Mouse (Mus musculus): Measurements from ENCODE around the gene Ciart. TPM values are rescaled to one million over a fixed set of nuclear protein-coding genes. Genes with fewer than 3 reads are reported as not detected.
"Not testable (repeated sequence)": the region's sequence is repeated elsewhere in the genome, so short reads cannot be mapped to it uniquely, and the experiment has no call there.

The Ciart gene
- polyA plus RNA-seq, 1 experiment from 2014 or later: 0.78 TPM

GRCm38 (mm10) chr3:95903753-95904502 is 21.9 kb upstream of the Ciart start:
- Histone ChIP-seq H3K27me3 (ENCODE audit: control insufficient read depth, insufficient read depth, low read depth, low read length) (peaks cover 58% of the 10 kb centered on the region), H3K4me2 (ENCODE audit: low read depth, low read length) (peak overlapping the region; percentile 52), H3K4me1 (ENCODE audit: control insufficient read depth, low read depth, low read length) (peaks cover 7% of the 10 kb centered on the region), H3K9ac (ENCODE audit: low read depth, low read length) (peak overlapping the region; percentile 27; the same call in 1 of the 2 replicates), H3K27ac (ENCODE audit: low read length) (peak overlapping the region; percentile 81), H3K9me3 (replicated peaks; ENCODE audit: control insufficient read depth, low read length) (no peaks in the 10 kb centered on the region), H3K36me3 (ENCODE audit: control insufficient read depth, insufficient read depth) (no peaks in the 10 kb centered on the region), H3K4me3 (ENCODE audit: low read depth, low read length) (peak overlapping the region; percentile 14)
- peak; percentile 78 for ATAC-seq (ENCODE audit: low read depth)
- WGBS (ENCODE audit: insufficient replicate concordance): 12% methylated on average over 15 of the region's 15 CpGs

DNA sequence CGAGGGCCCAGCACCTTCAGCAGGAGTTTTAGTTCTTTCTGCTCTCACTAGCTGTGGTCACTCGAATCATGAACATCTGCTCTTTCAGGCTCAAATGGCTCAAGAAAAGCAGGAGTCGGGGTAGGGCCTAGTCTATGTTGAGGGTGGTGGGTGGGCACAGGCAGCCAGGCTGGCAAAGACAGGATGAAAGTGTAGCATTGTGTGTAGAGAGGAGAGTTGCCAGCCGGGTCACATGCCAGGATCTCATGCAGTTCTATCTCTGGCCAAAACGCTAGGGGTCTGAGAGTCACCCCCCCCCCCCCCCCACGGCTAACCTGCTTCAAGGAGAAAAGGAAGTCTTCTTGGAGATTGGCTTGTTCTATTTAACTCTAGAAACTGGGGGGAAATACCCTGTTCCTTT is 20.6 kb upstream of the Ciart start:
- ATAC-seq (ENCODE audit: low read depth): no peak
- Histone ChIP-seq H3K4me1 (ENCODE audit: control insufficient read depth, low read depth, low read length) (peaks cover 7% of the 10 kb centered on the region), H3K4me2 (ENCODE audit: low read depth, low read length) (no peak overlapping the region), H3K27ac (ENCODE audit: low read length) (no peak overlapping the region), H3K4me3 (ENCODE audit: low read depth, low read length) (no peak overlapping the region), H3K36me3 (ENCODE audit: control insufficient read depth, insufficient read depth) (no peaks in the 10 kb centered on the region), H3K9me3 (replicated peaks; ENCODE audit: control insufficient read depth, low read length) (no peaks in the 10 kb centered on the region), H3K9ac (ENCODE audit: low read depth, low read length) (no peak overlapping the region), H3K27me3 (ENCODE audit: control insufficient read depth, insufficient read depth, low read depth, low read length) (peaks cover 58% of the 10 kb centered on the region)
- 30% methylated on average over 6 of the region's 6 CpGs for WGBS (ENCODE audit: insufficient replicate concordance)

DNA sequence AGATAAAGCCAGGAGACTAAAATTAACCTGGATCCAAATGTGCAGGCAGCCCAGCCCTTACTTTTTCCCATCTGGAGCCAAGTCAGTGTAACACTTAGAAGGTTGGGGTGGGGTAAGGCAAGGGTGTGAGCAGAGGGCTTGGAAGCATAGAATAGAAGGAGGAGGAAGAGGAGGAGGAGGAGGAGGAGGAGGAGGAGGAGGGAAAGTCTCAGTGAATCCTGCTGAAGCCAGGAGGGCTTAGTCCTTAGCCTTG is 20.2 kb upstream of the Ciart start:
- Histone ChIP-seq H3K4me2 (ENCODE audit: low read depth, low read length) (no peak overlapping the region), H3K36me3 (ENCODE audit: control insufficient read depth, insufficient read depth) (no peaks in the 10 kb centered on the region), H3K27me3 (ENCODE audit: control insufficient read depth, insufficient read depth, low read depth, low read length) (peaks cover 57% of the 10 kb centered on the region), H3K4me1 (ENCODE audit: control insufficient read depth, low read depth, low read length) (peaks cover 7% of the 10 kb centered on the region), H3K9me3 (replicated peaks; ENCODE audit: control insufficient read depth, low read length) (no peaks in the 10 kb centered on the region), H3K4me3 (ENCODE audit: low read depth, low read length) (no peak overlapping the region), H3K27ac (ENCODE audit: low read length) (no peak overlapping the region), H3K9ac (ENCODE audit: low read depth, low read length) (no peak overlapping the region)
- no peak for ATAC-seq (ENCODE audit: low read depth)

GRCm38 (mm10) chr3:95901616-95902372 is 19.7 kb upstream of the Ciart start:
- H3K27me3 ChIP-seq (ENCODE audit: control insufficient read depth, insufficient read depth, low read depth, low read length): peaks cover 52% of the 10 kb centered on the region
- H3K4me3 ChIP-seq (ENCODE audit: low read depth, low read length): no peak overlapping the region
- H3K4me1 ChIP-seq (ENCODE audit: control insufficient read depth, low read depth, low read length): peaks cover 2% of the 10 kb centered on the region; the same call in 1 of the 2 replicates
- H3K27ac ChIP-seq (ENCODE audit: low read length): no peak overlapping the region
- no peak overlapping the region for H3K9ac ChIP-seq (ENCODE audit: low read depth, low read length)
- 64% methylated on average over 9 of the region's 9 CpGs for WGBS (ENCODE audit: insufficient replicate concordance)
- H3K4me2 ChIP-seq (ENCODE audit: low read depth, low read length): no peak overlapping the region
- no peaks in the 10 kb centered on the region for H3K36me3 ChIP-seq (ENCODE audit: control insufficient read depth, insufficient read depth)
- no peaks in the 10 kb centered on the region for H3K9me3 ChIP-seq (replicated peaks; ENCODE audit: control insufficient read depth, low read length)
- no peak for ATAC-seq (ENCODE audit: low read depth)

- Histone ChIP-seq H3K4me2 (ENCODE audit: low read depth, low read length) (no peak overlapping the region), H3K9ac (ENCODE audit: low read depth, low read length) (no peak overlapping the region), H3K27ac (ENCODE audit: low read length) (no peak overlapping the region), H3K9me3 (replicated peaks; ENCODE audit: control insufficient read depth, low read length) (no peaks in the 10 kb centered on the region), H3K4me3 (ENCODE audit: low read depth, low read length) (no peak overlapping the region), H3K27me3 (ENCODE audit: control insufficient read depth, insufficient read depth, low read depth, low read length) (peaks cover 34% of the 10 kb centered on the region), H3K36me3 (ENCODE audit: control insufficient read depth, insufficient read depth) (no peaks in the 10 kb centered on the region), H3K4me1 (ENCODE audit: control insufficient read depth, low read depth, low read length) (peaks cover 3% of the 10 kb centered on the region)
- 56% methylated on average over 13 of the region's 13 CpGs for WGBS (ENCODE audit: insufficient replicate concordance)
- ATAC-seq (ENCODE audit: low read depth): no peak
Observed at GRCm38 (mm10) chr3:95899800-95900524, 17.9 kb upstream of the Ciart start.

DNA sequence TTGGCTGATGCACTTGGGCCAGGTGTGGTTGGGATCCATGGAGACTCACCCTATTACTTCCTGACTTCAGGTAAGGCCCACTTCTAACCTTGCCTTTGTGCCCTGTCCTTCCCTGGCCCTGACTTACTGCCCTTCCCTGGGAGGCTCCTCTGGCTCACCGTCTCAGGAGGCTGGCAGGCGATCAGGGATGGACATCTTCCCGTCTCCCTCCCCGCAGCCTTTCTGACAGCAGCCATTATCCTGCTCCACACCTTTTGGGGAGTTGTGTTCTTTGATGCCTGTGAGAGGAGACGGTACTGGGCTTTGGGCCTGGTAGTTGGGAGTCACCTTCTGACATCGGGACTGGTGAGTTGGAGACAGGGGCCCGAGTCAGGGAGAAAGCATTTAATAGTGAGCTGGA is 13.4 kb upstream of the Ciart start:
- not testable (repeated sequence) for ATAC-seq (ENCODE audit: low read depth); H3K4me3 ChIP-seq (ENCODE audit: low read depth, low read length); H3K9ac ChIP-seq (ENCODE audit: low read depth, low read length); H3K36me3 ChIP-seq (ENCODE audit: control insufficient read depth, insufficient read depth); H3K4me2 ChIP-seq (ENCODE audit: low read depth, low read length); H3K27me3 ChIP-seq (ENCODE audit: control insufficient read depth, insufficient read depth, low read depth, low read length); H3K9me3 ChIP-seq (replicated peaks; ENCODE audit: control insufficient read depth, low read length); H3K27ac ChIP-seq (ENCODE audit: low read length)
- 87% methylated on average over 7 of the region's 7 CpGs for WGBS (ENCODE audit: insufficient replicate concordance)
- peaks cover 26% of the 10 kb centered on the region for H3K4me1 ChIP-seq (ENCODE audit: control insufficient read depth, low read depth, low read length)

DNA sequence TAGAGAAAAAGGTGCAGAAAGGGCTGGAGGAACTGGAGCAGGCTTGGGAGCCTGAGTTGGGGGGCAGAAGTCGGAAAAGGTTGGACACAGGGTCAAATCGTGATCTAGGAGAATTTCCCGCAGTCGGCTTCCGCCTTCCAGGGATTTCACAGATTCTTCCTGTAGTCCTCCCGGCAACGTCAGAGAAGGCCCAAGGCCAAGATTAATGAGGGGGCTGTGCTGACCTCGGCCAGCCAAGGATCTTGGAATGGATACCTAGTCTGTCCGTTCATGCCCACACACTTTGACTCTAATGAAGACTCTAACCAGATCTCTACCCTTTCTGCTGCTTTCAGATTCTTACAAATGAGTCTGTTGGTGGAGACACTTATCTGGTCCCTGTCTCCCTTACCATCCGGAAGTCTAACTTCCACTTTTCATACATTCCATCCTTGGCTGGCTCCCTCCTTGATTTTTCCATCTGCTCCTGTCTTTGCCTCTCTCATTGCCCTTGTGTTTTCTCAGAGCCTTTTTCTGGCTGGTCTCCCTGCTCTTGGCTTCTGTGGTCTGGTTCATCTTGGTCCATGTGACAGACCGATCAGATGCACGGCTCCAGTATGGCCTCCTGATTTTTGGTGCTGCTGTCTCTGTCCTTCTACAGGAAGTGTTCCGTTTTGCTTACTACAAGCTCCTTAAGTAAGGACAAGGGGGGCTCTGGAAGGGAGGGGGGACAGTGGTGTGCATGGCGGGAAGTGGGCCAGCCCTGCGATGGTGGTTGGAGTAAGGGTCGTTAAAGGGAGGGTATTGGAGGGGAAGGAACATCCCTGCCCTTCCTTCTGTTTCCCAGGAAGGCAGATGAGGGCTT is 12.5 kb upstream of the Ciart start:
- Histone ChIP-seq H3K27me3 (ENCODE audit: control insufficient read depth, insufficient read depth, low read depth, low read length) (no peaks in the 10 kb centered on the region), H3K4me1 (ENCODE audit: control insufficient read depth, low read depth, low read length) (peaks cover 26% of the 10 kb centered on the region), H3K4me3 (ENCODE audit: low read depth, low read length) (peak overlapping the region; percentile 69), H3K27ac (ENCODE audit: low read length) (peak overlapping the region; percentile 72), H3K36me3 (ENCODE audit: control insufficient read depth, insufficient read depth) (no peaks in the 10 kb centered on the region), H3K9ac (ENCODE audit: low read depth, low read length) (peak overlapping the region; percentile 71), H3K4me2 (ENCODE audit: low read depth, low read length) (peak overlapping the region; percentile 90), H3K9me3 (replicated peaks; ENCODE audit: control insufficient read depth, low read length) (no peaks in the 10 kb centered on the region)
- ATAC-seq (ENCODE audit: low read depth): no peak
- 4% methylated on average over 16 of the region's 16 CpGs for WGBS (ENCODE audit: insufficient replicate concordance)

DNA sequence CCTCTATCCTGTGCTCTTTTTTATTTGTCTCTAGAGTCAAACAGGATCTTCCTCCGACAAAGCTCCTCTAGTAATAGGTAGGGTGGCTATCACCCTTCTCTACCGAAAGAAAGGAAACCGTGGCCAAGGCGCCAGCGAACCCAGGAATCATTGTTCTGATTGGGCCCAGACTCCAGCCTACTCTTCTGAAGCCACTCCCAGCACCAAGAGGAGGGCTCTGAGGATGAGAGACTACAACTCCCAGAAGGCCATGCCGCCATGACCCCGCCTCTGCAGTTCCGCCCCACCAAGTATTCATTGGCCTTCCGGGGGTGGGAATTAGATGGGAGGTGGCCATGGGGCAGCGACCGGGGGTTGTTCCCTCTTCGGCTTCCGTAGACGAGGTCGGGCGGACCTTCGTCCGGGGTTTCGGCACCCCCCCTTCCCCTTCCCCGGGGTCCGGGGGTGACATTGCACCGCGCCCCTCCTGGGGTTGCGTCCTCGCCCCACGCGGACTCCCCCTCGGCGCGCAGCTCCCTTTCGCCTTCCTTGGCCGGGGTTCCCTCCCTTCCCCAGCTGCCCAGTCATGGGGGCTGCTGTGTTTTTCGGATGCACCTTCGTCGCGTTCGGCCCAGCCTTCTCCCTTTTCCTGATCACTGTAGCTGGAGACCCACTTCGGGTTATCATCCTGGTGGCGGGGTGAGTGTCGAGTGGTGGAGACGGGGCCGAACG is 11.7 kb upstream of the Ciart start, which contains the start of gene Aph1a:
Gene Aph1a (plus strand): TSS at position 364 of the 711 bp plus-strand sequence.
- ATAC-seq (ENCODE audit: low read depth): peak; percentile 99
- not testable (repeated sequence) for H3K36me3 ChIP-seq (ENCODE audit: control insufficient read depth, insufficient read depth); H3K9me3 ChIP-seq (replicated peaks; ENCODE audit: control insufficient read depth, low read length); H3K27me3 ChIP-seq (ENCODE audit: control insufficient read depth, insufficient read depth, low read depth, low read length)
- peaks cover 26% of the 10 kb centered on the region for H3K4me1 ChIP-seq (ENCODE audit: control insufficient read depth, low read depth, low read length)
- H3K9ac ChIP-seq (ENCODE audit: low read depth, low read length): peak within 1 kb of the TSS; percentile 71
- H3K4me3 ChIP-seq (ENCODE audit: low read depth, low read length): peak within 1 kb of the TSS; percentile 69
- H3K4me2 ChIP-seq (ENCODE audit: low read depth, low read length): peak within 1 kb of the TSS; percentile 90
- WGBS (ENCODE audit: insufficient replicate concordance): 0% methylated on average over 19 of the region's 43 CpGs
- peak within 1 kb of the TSS; percentile 72 for H3K27ac ChIP-seq (ENCODE audit: low read length)

All from liver, embryonic 16.5 days (tissue).